ENCODE assay signal across 8 mouse cellular contexts in the genomic region with DNA sequence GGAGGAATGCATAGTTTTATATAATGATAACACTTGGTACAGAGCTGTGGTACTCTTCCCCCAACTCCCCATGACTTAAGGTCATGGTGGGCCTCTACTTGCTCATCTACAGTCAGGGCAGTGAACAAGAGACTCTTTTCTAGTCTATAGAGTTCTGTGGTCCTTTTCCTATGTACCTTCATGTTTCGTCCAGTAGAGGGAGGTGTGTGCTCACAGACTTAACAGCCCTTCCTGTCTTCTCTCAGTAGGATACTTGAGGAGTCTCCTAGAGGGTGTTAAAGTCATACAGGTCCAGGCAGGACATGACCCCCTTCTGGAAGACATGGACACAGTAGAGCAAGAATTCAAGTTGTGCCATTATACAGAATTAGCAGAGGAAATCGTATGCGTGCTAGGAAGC.
A peak's percentile ranks its signal among the peaks of the same experiment; 100 is the strongest.
DNase-seq lines count a peak whose midpoint lies in the region; ATAC-seq and TF ChIP-seq lines count a peak whose summit lies in the region.

No protein-coding gene starts in this region.

- WGBS in heart, adult 2 months: 46% methylated on average over 3 of the region's 3 CpGs

- H3K36me3 ChIP-seq in heart, adult 2 months (ENCODE audit: control insufficient read depth, insufficient read depth, low read length): no peaks in the 10 kb centered on the region
- H3K36me3 ChIP-seq in E14TG2a.4 (ENCODE audit: insufficient read depth, low read length): no peaks in the 10 kb centered on the region

- H3K9ac ChIP-seq in heart, adult 2 months (ENCODE audit: low read depth, low read length): no peak overlapping the region

- no peaks in the 10 kb centered on the region for H3K79me2 ChIP-seq in heart, adult 2 months (replicated peaks; ENCODE audit: control insufficient read depth, insufficient read depth, low read length)

- no peak for TF ChIP-seq POLR2A in heart, adult 2 months (IDR thresholded peaks at IDR 0.05; ENCODE audit: insufficient read depth, low read depth, low read length)
- TF ChIP-seq POLR2A in embryonic fibroblast, embryonic 13.5 days (IDR thresholded peaks at IDR 0.05; ENCODE audit: low read depth, low read length): no peak

- no peak overlapping the region for H3K27ac ChIP-seq in heart, adult 2 months
- no peak overlapping the region for H3K27ac ChIP-seq in embryonic fibroblast, embryonic 13.5 days (ENCODE audit: insufficient read depth, low read length)

- no peak for ATAC-seq in erythroblast, adult 5-6 weeks (replicated peaks; ENCODE audit: low FRiP score, poor library complexity, severe bottlenecking)

- no peaks in the 10 kb centered on the region for H3K9me3 ChIP-seq in E14TG2a.4 (ENCODE audit: low read length)

- TF ChIP-seq EP300 in heart, adult 2 months (IDR thresholded peaks at IDR 0.05; ENCODE audit: insufficient read depth, low read depth, low read length): no peak

- DNase-seq in heart, adult 2 months: peak in 1 of 2 experiments; percentile 11
- no peak for DNase-seq in heart, postnatal 25 days (ENCODE audit: low spot score)
- DNase-seq in kidney, adult 9 months: peak; percentile 63
- DNase-seq in mesoderm, embryonic 11.5 days (ENCODE audit: low read depth, low spot score): peak; percentile 46
- no peak for DNase-seq in thymus, postnatal 14 days

- intact Hi-C loops in heart, adult 2 months (cut with DNase I): loop anchor here (1.0 to 5.0 kb wide), 3 partner anchors 40 to 416 kb away; no protein-coding TSS in a partner anchor
- intact Hi-C loops in heart, postnatal 25 days (cut with DNase I): loop anchor here (1.0 kb wide), 2 partner anchors 40 to 78 kb away; no protein-coding TSS in a partner anchor

- H3K27me3 ChIP-seq in heart, adult 2 months (ENCODE audit: control insufficient read depth, insufficient read depth, low read length): no peaks in the 10 kb centered on the region
- H3K27me3 ChIP-seq in E14TG2a.4 (ENCODE audit: insufficient read depth, low read length): no peaks in the 10 kb centered on the region

- H3K4me1 ChIP-seq in heart, adult 2 months (ENCODE audit: control insufficient read depth, insufficient read depth, low read length): no peaks in the 10 kb centered on the region
- H3K4me1 ChIP-seq in E14TG2a.4 (replicated peaks; ENCODE audit: low read depth, low read length): no peaks in the 10 kb centered on the region
- peaks cover 3% of the 10 kb centered on the region for H3K4me1 ChIP-seq in embryonic fibroblast, embryonic 13.5 days (ENCODE audit: control insufficient read depth, insufficient read depth, low read length)

- no peak overlapping the region for H3K4me3 ChIP-seq in heart, adult 2 months
- no peak overlapping the region for H3K4me3 ChIP-seq in E14TG2a.4 (replicated peaks; ENCODE audit: low read length)
- H3K4me3 ChIP-seq in embryonic fibroblast, embryonic 13.5 days (ENCODE audit: insufficient read depth, low read length): no peak overlapping the region

- TF ChIP-seq CTCF in heart, adult 2 months (IDR thresholded peaks at IDR 0.05): peak; percentile 85
- peak; percentile 46 for TF ChIP-seq CTCF in E14TG2a.4 (conservative IDR thresholded peaks at IDR 0.05; ENCODE audit: low read length)
- 0 out of 2 replicates have a peak, but pooled peaks have one; percentile 7 for TF ChIP-seq CTCF in embryonic fibroblast, embryonic 13.5 days (IDR thresholded peaks at IDR 0.05; ENCODE audit: borderline replicate concordance, insufficient read depth, low read length)

Comparison
In these comparisons a context has a peak if more than half of its experiments do, and no peak if none do; other contexts are left out.
1. DNase-seq: peak in kidney, adult 9 months (single experiment) and mesoderm, embryonic 11.5 days (single experiment); none in heart, postnatal 25 days (single experiment) and thymus, postnatal 14 days (single experiment).
2. CTCF ChIP-seq: peak in every context shown above with its lines; median percentile 85 in heart, adult 2 months; 46 in E14TG2a.4; 7 in embryonic fibroblast, embryonic 13.5 days.